Mouse (Mus musculus) kidney, postnatal 0 days (tissue): Measurements from ENCODE around the gene Limk2. TPM values are rescaled to one million over a fixed set of nuclear protein-coding genes. Genes with fewer than 3 reads are reported as not detected.

ENCODE experiments used
- ATAC-seq: fragments of 200-750 bp; cut with Nextera tagmentation; replicated peaks from 2 replicates; pipeline ENCODE4 v1.8.0; 2017; ENCODE audit warnings: low read depth, moderate number of reproducible peaks, moderate TSS enrichment, moderate library complexity; ENCODE audit not compliant: low FRiP score
- DNase-seq: peaks from one replicate; pipeline ENCODE4 v3.0.0-alpha.2; 2016; ENCODE audit warnings: low spot score
- H3K27ac ChIP-seq: fragments of 300-500 bp; sonication (generic); 2 replicates; pipeline ENCODE4 v1.5.1; 2014; ENCODE audit warnings: mild to moderate bottlenecking
- H3K27me3 ChIP-seq: fragments of 300-500 bp; sonication (generic); 2 replicates; pipeline ENCODE4 v1.6.1; 2014; ENCODE audit warnings: low read length, mixed read lengths; ENCODE audit not compliant: insufficient read depth
- H3K36me3 ChIP-seq: fragments of 300-500 bp; sonication (generic); 2 replicates; pipeline ENCODE4 v1.6.1; 2014; ENCODE audit warnings: low read length, mixed read lengths; ENCODE audit not compliant: insufficient read depth
- H3K4me1 ChIP-seq: fragments of 300-500 bp; sonication (generic); replicated peaks from 2 replicates; pipeline ENCODE4 v1.6.1; 2014; ENCODE audit warnings: antibody characterized with exemption, low read length, mixed read lengths; ENCODE audit not compliant: insufficient read depth
- H3K4me2 ChIP-seq: fragments of 300-500 bp; sonication (generic); 2 replicates; pipeline ENCODE4 v1.6.1; 2014; ENCODE audit warnings: mild to moderate bottlenecking, low read length, moderate library complexity, mixed read lengths
- H3K4me3 ChIP-seq: fragments of 300-500 bp; sonication (generic); replicated peaks from 2 replicates; pipeline ENCODE4 v1.5.1; 2014; ENCODE audit warnings: low read depth, low read length
- H3K9ac ChIP-seq: fragments of 300-500 bp; sonication (generic); 2 replicates; pipeline ENCODE4 v1.6.1; 2014; ENCODE audit warnings: low read depth, low read length
- H3K9me3 ChIP-seq: fragments of 300-500 bp; sonication (generic); replicated peaks from 2 replicates; pipeline ENCODE4 v1.6.1; 2016; ENCODE audit warnings: low read length, inconsistent platforms, mixed read lengths
- CTCF ChIP-seq: IDR thresholded peaks from 2 replicates; pipeline ENCODE4 v1.5.1; 2016; ENCODE audit warnings: antibody characterized with exemption, low read depth, mild to moderate bottlenecking, moderate library complexity
- WGBS: fragments of 180-500 bp; shearing (Covaris S2); extraction: QIAGEN DNeasy Blood & Tissue Kit; methylation state at CpG from one replicate; pipeline ENCODE4 v1.1.7; 2014; 5-methylcytosine and 5-hydroxymethylcytosine counted together
- polyA plus RNA-seq: library from polyadenylated mRNA; unstranded; fragments of >200 nt; fragmentation: Nextera tagmentation; extraction: Ambion mirVana; gene quantifications from 2 replicates; pipeline ENCODE4 v1.2.1, GENCODE M21; 2015

The Limk2 gene
- polyA plus RNA-seq, 1 experiment from 2014 or later = 28.8 TPM

DNA sequence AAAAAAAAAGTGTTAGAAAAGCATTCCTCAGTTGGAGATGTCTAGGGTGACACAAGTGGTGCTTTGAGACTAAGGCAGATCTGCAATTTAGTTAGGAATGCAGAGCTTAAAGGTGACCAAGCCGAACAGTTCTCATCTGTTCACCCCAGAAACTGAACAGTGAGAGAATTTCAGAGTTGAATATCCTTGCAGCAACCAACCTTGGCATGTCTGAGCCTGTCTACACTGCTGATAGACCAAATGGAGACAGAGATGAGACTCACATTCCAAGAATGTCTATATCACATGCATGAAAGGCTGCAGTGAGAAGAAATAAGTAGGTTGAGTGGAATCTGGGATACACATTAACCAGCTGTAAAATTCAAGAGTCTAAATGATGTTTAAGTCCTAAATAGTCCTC, 28.6 kb upstream of the Limk2 start:
- Histone ChIP-seq H3K4me2 (no peak overlapping the region), H3K4me1 (no peaks in the 10 kb centered on the region), H3K36me3 (no peaks in the 10 kb centered on the region), H3K27ac (no peak overlapping the region), H3K27me3 (no peaks in the 10 kb centered on the region), H3K9ac (no peak overlapping the region), H3K9me3 (no peaks in the 10 kb centered on the region), H3K4me3 (no peak overlapping the region)
- TF ChIP-seq CTCF = no peak
- WGBS = 87% methylated on average over 1 of the region's 1 CpGs
- ATAC-seq (no peak), DNase-seq (no peak)

DNA sequence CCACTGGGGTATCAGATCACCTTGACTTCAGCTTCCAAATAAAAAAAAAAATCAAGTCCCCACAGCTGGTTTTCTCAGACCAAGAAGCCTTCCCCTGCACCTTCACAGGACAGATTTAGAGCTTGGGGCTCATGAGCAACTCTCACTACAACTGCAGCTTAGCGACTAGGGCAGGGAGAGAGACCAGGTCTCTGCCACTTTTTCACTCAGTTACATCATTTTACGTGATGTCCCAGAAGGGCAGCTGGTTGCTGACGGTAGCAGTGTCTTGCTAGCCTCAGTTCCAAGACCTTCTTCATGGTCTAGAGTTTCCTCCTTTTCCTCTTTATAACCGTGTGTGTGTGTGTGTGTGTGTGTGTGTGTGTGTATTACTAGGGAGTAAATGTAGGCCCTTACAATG, 24.8 kb upstream of the Limk2 start:
- WGBS = 75% methylated on average over 4 of the region's 4 CpGs

DNA sequence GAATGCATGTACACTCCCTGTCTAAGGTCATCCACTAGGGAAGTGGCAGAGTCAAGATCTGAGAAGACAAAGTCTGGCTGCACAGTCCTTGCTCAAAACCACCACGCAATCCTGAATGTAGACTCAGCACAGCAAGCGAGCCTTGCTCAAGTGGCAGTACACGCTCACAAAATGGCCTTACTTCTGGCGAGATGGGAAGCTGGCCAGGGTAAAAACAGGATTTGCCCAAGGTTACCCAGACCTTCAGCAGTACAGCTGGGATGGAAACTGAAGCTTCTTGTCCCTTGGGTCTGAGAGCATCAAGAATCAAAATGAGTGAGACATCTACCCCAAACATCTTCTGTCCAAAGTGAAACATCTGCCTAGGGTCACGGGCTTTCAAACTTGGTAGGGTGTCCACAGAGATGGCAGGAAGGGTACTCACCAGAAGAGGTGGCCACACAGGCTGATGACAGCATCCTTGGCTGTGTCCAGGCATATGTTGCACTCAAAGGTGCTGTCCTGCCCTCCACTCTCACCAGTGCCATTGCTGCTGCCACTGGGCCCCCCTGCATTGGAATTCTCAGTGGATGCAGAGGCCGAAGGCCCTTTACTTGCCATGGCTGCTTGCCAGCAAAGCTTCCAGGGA, 23.1 kb upstream of the Limk2 start:
- ATAC-seq = no peak
- TF ChIP-seq CTCF = no peak
- no peak for DNase-seq
- no peaks in the 10 kb centered on the region for H3K9me3 ChIP-seq
- no peaks in the 10 kb centered on the region for H3K27me3 ChIP-seq
- no peak overlapping the region for H3K9ac ChIP-seq
- no peak overlapping the region for H3K4me2 ChIP-seq
- 0 out of 2 replicates have a peak, but pooled peaks cover 3% of the 10 kb centered on the region for H3K36me3 ChIP-seq
- no peak overlapping the region for H3K4me3 ChIP-seq
- 92% methylated on average over 6 of the region's 6 CpGs for WGBS
- H3K27ac ChIP-seq = no peak overlapping the region
- no peaks in the 10 kb centered on the region for H3K4me1 ChIP-seq

More for the DNA sequence above, 24.8 kb upstream of the Limk2 start:
- ATAC-seq (no peak), DNase-seq (no peak)
- H3K4me3 ChIP-seq = no peak overlapping the region
- H3K27ac ChIP-seq = no peak overlapping the region
- no peak overlapping the region for H3K9ac ChIP-seq
- no peaks in the 10 kb centered on the region for H3K36me3 ChIP-seq
- H3K4me2 ChIP-seq = no peak overlapping the region
- no peaks in the 10 kb centered on the region for H3K9me3 ChIP-seq
- H3K4me1 ChIP-seq = no peaks in the 10 kb centered on the region
- TF ChIP-seq CTCF = no peak
- H3K27me3 ChIP-seq = no peaks in the 10 kb centered on the region

DNA sequence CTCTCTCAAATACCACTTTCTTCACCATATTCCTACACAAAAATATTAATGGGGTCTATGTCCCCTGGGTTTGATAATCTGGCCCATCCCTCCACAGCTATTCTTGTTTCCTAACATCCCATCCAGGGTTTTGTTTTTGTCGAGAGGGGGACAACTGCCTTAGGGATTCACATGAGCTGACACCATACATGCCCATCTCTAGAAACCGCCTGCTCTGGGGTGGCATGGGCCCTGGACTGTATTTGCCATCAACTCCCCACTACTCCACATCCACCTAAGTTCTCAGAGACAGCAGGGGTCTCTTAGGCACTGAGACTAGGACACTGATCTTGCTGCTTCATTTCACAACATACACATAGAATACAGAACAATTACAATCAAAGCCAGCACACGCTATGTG, 22.5 kb upstream of the Limk2 start:
- H3K4me3 ChIP-seq = no peak overlapping the region
- H3K27ac ChIP-seq = no peak overlapping the region
- 0 out of 2 replicates have a peak, but pooled peaks cover 3% of the 10 kb centered on the region for H3K36me3 ChIP-seq
- WGBS = 92% methylated on average over 3 of the region's 3 CpGs
- TF ChIP-seq CTCF = no peak
- no peaks in the 10 kb centered on the region for H3K4me1 ChIP-seq
- DNase-seq = no peak
- no peak overlapping the region for H3K9ac ChIP-seq
- no peak for ATAC-seq
- H3K9me3 ChIP-seq = no peaks in the 10 kb centered on the region
- H3K4me2 ChIP-seq = no peak overlapping the region
- H3K27me3 ChIP-seq = no peaks in the 10 kb centered on the region

GRCm38 (mm10) chr11:3428632-3429031, 19.6 kb upstream of the Limk2 start:
- no peak for ATAC-seq
- TF ChIP-seq CTCF = no peak
- Histone ChIP-seq H3K27ac (no peak overlapping the region), H3K4me3 (no peak overlapping the region), H3K4me2 (no peak overlapping the region), H3K9me3 (no peaks in the 10 kb centered on the region), H3K4me1 (no peaks in the 10 kb centered on the region), H3K27me3 (no peaks in the 10 kb centered on the region), H3K36me3 (peaks cover 25% of the 10 kb centered on the region; the same call in 1 of the 2 replicates), H3K9ac (no peak overlapping the region)
- 82% methylated on average over 7 of the region's 7 CpGs for WGBS
- no peak for DNase-seq

DNA sequence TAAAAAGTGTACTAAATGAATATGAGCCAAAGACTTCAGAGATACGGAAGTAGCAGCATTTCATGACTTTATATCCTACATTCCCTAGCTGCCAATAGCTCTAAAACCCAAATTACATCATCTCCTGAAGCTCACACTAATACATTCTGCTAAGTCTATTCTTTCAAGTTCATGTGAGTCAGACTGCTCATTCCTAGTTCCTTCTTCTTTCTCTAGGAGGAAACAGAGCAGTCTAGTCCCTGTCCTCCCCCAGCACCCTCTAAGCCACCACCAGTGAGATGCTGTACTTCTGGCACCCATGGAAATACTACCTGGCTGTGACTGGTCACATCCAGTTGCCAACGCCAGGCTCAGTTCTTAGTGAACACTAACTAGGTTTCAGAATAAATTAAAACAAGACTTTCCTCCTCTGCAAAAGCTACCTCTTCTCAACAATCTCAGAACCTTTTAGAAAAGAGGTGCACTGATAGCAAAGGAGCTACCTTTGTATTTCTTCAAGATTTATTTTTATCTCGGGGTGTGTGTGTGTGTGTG, 18.8 kb upstream of the Limk2 start:
- Histone ChIP-seq H3K27me3 (no peaks in the 10 kb centered on the region), H3K4me2 (no peak overlapping the region), H3K4me3 (no peak overlapping the region), H3K27ac (no peak overlapping the region), H3K9me3 (no peaks in the 10 kb centered on the region), H3K36me3 (peaks cover 27% of the 10 kb centered on the region; the same call in 1 of the 2 replicates), H3K9ac (no peak overlapping the region), H3K4me1 (no peaks in the 10 kb centered on the region)
- DNase-seq = no peak
- 0 out of 2 replicates have a peak, but pooled peaks have one; percentile 36 for ATAC-seq
- no peak for TF ChIP-seq CTCF
- 77% methylated on average over 3 of the region's 3 CpGs for WGBS
